Mouse (Mus musculus): Measurements from ENCODE around the gene Itsn2. TPM values are rescaled to one million over a fixed set of nuclear protein-coding genes. Genes with fewer than 3 reads are reported as not detected.
"Not testable (repeated sequence)": the region's sequence is repeated elsewhere in the genome, so short reads cannot be mapped to it uniquely, and the experiment has no call there.

Gene Itsn2
- total RNA-seq, 2 experiments from 2014 or later = 49.5 to 64.0 TPM

DNA sequence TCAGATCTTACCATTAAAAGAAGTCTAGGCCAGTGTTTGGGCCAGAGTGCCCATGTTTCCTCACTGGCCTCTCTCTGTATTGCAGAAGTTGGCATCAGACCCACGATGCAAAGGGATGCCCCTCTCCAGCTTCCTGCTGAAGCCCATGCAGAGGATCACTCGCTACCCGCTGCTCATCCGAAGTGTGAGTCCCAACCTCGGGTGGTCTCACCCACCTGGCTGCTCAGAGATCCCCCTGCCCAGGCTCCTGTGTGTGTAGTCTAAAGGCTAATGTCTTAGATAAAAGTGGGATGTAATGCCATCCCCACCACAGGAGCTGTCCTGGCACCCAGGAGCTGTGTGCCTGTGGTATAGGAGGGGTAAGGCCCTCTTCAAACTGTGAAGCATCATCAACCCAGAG lies 113.7 kb downstream of the Itsn2 start:
- ATAC-seq (replicated peaks; ENCODE audit: low FRiP score, poor library complexity, severe bottlenecking) = no peak

DNA sequence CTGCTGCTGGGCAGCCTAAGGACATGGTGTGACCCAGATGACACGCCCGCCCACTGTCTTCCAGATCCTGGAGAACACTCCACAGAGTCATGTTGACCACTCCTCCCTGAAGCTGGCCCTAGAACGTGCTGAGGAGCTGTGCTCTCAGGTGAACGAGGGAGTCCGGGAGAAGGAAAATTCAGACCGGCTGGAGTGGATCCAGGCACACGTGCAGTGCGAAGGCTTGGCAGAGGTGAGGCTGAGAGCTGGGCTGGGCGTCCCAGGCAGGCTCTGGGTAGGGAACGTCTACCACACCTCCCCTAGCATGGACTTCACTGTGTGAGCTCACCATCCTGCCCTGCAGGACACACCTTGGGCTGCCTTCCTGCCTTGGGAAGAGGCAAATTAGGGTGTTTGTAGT lies 114.5 kb downstream of the Itsn2 start:
- ATAC-seq (replicated peaks; ENCODE audit: low FRiP score, poor library complexity, severe bottlenecking) = no peak

DNA sequence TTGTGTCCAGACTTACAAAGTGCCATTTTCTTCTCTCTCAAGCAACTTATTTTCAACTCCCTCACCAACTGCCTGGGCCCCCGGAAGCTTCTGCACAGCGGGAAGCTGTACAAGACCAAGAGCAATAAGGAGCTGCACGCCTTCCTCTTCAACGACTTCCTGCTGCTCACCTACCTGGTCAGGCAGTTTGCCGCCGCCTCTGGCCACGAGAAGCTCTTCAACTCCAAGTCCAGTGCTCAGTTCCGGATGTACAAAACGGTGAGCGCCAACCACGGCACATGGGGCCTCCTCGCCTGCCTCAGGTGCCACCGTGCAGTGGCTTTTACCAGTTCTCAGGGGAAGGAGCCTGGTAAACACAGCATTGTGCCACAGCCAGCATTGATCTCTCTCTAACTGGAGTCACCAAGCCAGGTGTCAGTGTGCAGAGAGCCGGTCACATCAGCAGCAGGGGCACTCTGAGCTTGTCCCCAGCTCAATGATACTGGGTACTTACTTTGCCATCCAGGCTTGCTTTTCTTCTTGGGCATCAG lies 115.1 kb downstream of the Itsn2 start:
- ATAC-seq (replicated peaks; ENCODE audit: low FRiP score, poor library complexity, severe bottlenecking) = no peak

DNA sequence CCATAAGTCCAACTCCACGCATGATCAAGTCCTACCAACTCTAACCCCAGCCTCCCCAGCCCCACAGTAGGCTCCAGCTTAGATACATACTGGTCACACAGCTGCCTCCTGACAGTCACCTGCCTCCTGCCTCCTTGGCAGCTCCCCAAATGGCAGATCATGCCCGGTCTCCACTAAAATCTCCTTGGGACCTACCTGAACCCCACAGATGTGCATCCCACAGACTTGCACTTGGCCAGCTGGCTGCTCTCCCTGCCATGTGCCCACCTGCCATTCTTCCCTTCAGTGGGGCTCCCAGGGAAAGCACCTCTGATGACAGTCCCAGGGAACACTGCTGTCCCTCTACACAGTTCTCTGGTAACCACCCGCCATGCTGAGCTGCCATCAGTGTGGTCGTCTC lies 115.9 kb downstream of the Itsn2 start:
- no peak for ATAC-seq (replicated peaks; ENCODE audit: low FRiP score, poor library complexity, severe bottlenecking)

DNA sequence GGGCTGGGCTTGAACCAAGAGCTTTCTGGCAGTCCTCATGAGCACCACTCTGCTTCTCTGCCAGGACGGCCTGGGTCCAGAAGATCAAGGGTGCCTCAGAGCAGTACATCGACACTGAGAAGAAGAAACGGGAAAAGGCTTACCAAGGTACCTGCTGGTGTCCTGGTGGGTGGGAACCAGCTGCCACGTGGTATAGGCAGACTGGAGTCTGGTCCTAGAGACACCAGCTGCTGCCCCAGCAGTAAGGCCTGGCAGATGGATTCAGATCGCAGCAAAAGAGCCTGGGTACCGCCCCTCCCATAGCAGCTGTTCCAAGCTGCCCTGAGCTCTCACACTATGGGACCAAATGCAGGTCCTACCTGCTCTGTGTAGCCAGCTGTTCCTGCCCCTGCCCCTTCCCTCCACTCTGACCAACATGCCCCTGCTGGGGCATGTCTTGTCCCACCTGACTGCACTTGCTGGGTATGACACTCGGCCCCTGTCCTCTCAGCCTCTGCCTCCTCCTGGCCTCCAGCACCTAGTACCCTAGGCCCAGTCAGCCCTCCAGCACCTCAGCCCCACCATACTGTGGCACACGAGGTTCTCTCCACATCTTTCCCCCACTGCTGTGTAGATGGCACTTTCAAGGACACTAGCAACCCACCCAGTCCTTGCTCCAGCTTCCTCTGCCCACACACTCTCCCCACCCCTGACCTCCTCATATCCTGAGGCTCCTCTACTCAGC lies 116.6 kb downstream of the Itsn2 start:
- ATAC-seq (replicated peaks; ENCODE audit: low FRiP score, poor library complexity, severe bottlenecking) = peak; percentile 22; the same call in 1 of the 2 replicates

- ATAC-seq (replicated peaks; ENCODE audit: low FRiP score, poor library complexity, severe bottlenecking) = no peak
Measured at GRCm38 (mm10) chr12:4709926-4710325, 117.5 kb downstream of the Itsn2 start.

DNA sequence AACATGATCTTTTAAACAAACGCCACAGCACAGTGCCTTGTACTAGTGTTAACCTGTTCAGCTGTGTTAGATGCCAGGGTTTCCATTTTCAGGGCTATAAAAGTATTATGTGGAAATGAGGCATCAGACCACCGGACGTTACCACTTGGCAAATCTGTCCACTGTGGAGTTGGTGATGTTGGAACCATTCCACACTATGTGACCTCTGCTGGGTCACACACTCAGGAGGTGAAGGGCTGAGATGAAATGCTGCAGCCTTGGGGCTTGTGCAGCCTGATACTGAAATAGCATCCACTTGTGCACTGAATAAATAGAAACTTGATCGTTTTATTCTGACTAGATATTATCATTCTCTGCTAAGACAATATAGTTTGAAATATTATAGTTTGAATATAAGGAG lies 120.9 kb downstream of the Itsn2 start:
- ATAC-seq (replicated peaks; ENCODE audit: low FRiP score, poor library complexity, severe bottlenecking) = no peak

GRCm38 (mm10) chr12:4715606-4716005 lies 123.2 kb downstream of the Itsn2 start:
- peak; percentile 65 for ATAC-seq (replicated peaks; ENCODE audit: low FRiP score, poor library complexity, severe bottlenecking)

DNA sequence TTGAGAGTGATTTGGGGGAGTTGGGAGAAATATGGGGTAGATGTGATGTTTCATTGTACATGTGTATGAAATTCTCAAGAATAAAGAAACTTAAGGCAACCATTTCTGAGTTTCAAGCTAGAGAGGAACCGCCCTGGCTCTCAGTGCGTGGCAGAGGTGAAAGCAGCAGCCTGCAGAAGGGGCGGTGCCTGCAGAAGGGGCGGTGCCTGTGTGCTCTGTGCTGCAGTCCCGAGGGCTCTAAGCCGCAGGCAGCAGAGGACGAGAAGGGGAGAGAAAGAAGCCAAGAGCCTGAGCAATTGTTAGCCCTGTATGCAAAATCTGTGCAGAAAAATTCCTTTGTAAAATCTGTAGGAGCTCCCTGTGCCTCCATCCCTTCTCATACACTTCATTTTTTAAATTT lies 125.0 kb downstream of the Itsn2 start:
- ATAC-seq (replicated peaks; ENCODE audit: low FRiP score, poor library complexity, severe bottlenecking) = peak; percentile 95

- no peak for ATAC-seq (replicated peaks; ENCODE audit: low FRiP score, poor library complexity, severe bottlenecking)
Measured at GRCm38 (mm10) chr12:4719066-4719761, 126.8 kb downstream of the Itsn2 start.

DNA sequence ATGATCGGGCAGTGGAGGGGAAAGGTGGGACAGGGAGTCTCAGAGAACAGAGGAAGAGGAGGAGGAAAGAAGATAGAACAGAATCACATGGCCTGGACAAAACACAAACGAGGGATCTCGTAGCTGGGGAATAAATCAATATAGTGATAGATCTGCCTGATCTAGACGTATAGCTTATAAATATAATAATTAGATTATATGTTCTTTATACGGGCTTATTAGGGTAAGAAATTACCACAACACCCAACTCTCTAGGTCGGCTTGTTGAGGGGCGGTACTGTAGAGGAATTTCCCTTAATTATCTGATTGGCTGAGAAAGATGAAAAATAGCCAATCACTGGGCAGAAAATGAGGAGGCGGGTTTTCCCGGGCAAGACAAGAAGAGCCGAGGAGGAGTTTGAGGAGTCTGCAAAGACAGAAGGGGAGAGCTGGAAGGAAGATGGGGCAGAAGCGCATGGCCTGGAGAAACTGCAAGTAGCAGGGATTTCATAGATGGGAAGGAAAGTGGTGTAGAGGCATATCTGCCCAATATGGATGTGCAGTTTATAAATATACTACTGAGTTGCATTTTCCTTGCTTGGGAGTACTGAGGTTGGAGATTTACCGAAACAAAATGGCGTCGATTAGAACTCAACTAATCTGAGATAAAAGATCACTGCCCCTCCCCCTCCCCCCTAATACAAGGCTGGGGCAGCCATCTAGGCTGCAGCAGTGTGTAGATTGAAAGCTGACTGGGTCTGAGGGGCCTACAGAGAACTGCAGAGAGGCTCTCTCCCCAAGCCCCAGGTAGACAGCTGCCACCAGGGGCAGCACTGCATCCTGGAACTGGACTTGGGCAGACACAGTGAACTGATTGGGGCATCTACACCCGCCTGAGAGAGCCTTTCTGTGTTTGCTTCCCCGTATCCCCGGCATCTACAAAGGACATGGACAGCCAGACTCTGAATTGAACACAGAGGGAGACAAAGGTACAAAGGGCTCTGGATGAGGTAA lies 127.6 kb downstream of the Itsn2 start:
- ATAC-seq (replicated peaks; ENCODE audit: low FRiP score, poor library complexity, severe bottlenecking) = peak; percentile 59

GRCm38 (mm10) chr12:4729165-4729564 lies 136.7 kb downstream of the Itsn2 start:
- ATAC-seq (replicated peaks; ENCODE audit: low FRiP score, poor library complexity, severe bottlenecking) = no peak

- no peak for ATAC-seq (replicated peaks; ENCODE audit: low FRiP score, poor library complexity, severe bottlenecking)
Measured at GRCm38 (mm10) chr12:4731629-4732028, 139.2 kb downstream of the Itsn2 start.

- no peak for ATAC-seq (replicated peaks; ENCODE audit: low FRiP score, poor library complexity, severe bottlenecking)
Measured at GRCm38 (mm10) chr12:4732332-4732731, 139.9 kb downstream of the Itsn2 start.

DNA sequence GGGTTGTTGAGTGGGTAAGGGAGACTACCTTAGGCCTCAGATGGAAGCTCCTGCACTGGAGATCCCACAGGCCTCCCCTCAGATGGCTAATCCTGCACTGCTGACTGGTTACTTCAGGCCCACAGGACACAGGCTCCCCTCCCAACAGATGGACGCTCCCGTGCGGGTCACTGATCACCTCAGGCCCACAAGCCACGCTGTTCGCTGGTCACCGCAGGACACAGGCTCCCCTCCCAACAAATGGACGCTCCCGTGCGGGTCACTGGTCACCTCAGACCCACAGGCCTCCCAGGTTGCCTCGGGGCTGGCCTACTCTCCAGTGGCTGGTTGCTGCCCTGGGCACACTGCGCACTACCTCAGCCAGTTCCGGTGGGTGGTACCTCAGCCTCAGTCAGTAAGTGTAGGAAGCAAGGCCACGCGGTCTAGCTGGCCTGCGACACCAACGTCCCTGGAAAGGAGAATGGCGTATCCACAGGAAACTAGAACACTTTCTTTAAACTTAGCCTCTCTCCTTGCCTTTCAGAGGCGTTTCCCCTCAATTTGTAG lies 145.7 kb downstream of the Itsn2 start, which contains the start of gene Fam228a:
Gene Fam228a, minus strand, starts transcription at position 400 of the 546 bp plus-strand sequence.
- ATAC-seq (replicated peaks; ENCODE audit: low FRiP score, poor library complexity, severe bottlenecking) = no peak

GRCm38 (mm10) chr12:4740823-4741222 lies 148.4 kb downstream of the Itsn2 start:
- ATAC-seq (replicated peaks; ENCODE audit: low FRiP score, poor library complexity, severe bottlenecking) = no peak

- no peak for ATAC-seq (replicated peaks; ENCODE audit: low FRiP score, poor library complexity, severe bottlenecking)
Measured at GRCm38 (mm10) chr12:4742183-4742582, 149.7 kb downstream of the Itsn2 start.

DNA sequence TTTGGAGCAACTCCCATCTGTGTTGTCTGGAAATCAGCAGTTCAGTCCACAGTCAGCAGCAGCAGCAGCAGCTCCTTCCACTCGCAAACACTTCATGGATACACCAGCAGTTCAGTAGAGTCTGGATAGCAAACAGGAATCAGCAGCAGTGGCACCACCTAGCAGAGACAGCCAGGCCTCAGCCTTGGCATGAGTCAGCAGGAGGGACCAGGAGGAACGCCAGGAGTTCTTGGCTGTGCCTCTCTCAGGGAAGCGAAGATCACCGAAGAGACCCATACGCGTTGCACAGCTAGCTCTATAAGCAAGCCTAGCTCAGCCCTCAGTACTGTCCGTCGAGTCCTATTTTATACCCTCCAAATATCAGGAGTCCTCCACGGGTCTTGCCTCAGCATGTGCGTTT lies 152.0 kb downstream of the Itsn2 start:
- ATAC-seq (replicated peaks; ENCODE audit: low FRiP score, poor library complexity, severe bottlenecking) = no peak

GRCm38 (mm10) chr12:4754451-4754850 lies 162.0 kb downstream of the Itsn2 start:
- ATAC-seq (replicated peaks; ENCODE audit: low FRiP score, poor library complexity, severe bottlenecking) = not testable (repeated sequence)

DNA sequence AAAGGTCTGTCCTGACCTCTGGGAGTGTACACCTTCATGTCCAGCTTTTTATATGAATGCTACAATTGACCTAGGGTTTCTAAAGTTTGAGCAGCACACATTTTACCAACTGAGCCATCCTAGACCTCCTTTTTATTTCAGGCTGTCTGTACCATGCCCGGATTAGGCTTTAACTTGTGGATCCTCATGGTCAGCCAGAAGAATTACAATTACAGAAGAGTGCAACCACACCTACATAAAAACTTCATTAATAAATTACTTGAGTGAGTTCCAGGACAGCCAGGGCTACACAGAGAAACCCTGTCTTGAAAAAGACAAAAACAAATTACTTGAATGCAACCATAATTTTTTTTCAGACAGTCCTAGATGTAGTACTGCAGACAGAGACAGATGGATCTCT lies 164.6 kb downstream of the Itsn2 start:
- ATAC-seq (replicated peaks; ENCODE audit: low FRiP score, poor library complexity, severe bottlenecking) = no peak
